Mouse (Mus musculus) urinary bladder, postnatal 4 days (tissue): Measurements from ENCODE around the gene Ptprg.

Source experiments
- DNase-seq, 2 experiments: peaks; one replicate each; pipeline ENCODE4 v3.0.0; 2021 to 2022; ENCODE audit warnings: low spot score in 2 of 2

The Ptprg gene

DNA sequence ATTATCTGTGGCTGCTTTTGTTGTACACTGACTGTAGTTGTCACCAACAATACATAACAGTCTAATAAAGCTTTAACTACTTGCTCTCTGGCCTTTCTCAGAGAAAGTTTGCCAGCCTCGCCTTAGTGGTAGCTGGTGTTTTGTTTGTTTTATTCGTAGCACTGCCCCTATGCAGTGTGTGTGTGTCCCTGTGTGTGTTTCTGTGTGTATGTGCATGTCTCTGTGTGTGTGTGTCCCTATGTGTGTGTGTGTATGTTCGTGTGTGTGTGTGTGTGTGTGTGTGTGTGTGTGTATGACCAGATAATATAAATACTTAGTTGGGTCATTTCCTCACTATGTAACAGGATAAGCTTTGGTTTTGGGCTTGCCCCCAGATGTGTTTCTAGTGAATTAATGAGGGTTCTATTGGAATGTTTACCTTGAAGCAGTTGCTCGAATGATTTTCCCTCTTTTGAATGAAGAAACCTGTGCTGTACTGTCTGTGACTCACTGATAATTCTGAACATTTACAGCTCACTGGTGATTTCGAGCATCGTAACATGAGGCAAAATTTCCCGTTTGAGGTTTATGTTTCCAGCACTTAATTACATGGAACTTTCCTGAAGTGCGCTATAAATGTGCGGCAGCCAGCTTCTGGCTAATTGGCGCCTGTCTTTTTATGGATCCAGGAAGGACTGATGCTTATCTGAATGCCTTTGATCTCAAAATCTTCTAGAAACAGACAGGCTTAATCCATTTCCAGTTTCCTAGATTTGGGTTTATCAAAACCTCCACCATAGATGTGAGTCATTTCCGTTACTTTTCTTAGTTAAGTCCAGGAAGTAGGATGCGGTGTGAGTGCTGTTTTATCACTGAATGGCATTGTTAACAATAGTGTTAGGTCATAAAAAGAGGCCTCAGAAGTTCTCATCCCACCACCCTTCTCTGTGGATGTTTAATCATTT, 546.3 kb downstream of the Ptprg start:
- no peak for DNase-seq

DNA sequence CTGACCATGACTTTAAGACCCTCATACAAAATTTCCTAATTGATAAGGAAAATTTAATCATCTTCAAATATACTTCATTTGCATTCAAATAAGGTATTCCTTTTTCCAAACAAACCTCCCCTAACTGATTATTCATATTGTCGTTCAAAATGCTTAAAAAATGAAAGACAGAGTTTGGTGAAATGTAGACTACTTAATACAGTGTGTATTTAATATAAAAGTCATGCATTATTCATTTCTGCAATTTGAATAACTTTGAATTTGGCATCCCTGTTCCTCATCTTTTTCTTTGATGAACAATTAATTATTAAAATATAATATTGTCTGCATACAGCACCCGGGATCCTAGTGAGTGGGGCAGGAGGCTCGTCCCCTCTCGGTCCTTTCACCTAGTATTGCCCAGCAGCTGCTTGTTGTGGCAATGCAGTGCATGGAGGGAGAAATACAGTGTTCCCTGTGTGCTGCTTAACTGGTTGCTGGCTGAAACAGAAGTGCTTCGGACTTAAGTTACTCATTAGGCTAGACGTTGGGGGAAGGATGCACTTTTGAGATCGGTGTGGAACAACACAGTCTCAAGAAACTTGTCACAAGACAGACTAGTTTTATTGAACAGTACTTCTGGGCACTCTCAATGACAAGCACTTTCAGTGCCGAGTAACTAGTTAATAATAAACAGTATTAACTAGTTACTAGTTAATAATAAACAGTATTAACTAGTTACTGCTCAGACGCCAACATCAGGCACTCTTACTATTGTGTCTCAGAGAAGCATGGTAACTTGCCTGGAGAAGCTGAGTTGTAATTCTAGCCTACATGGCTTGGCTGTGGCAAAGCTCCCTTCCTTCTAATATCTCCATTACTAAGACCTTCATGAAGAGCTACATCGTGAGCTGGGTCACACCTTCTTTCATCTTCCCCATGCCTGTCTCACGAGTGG, 549.3 kb downstream of the Ptprg start:
- DNase-seq: no peak

DNA sequence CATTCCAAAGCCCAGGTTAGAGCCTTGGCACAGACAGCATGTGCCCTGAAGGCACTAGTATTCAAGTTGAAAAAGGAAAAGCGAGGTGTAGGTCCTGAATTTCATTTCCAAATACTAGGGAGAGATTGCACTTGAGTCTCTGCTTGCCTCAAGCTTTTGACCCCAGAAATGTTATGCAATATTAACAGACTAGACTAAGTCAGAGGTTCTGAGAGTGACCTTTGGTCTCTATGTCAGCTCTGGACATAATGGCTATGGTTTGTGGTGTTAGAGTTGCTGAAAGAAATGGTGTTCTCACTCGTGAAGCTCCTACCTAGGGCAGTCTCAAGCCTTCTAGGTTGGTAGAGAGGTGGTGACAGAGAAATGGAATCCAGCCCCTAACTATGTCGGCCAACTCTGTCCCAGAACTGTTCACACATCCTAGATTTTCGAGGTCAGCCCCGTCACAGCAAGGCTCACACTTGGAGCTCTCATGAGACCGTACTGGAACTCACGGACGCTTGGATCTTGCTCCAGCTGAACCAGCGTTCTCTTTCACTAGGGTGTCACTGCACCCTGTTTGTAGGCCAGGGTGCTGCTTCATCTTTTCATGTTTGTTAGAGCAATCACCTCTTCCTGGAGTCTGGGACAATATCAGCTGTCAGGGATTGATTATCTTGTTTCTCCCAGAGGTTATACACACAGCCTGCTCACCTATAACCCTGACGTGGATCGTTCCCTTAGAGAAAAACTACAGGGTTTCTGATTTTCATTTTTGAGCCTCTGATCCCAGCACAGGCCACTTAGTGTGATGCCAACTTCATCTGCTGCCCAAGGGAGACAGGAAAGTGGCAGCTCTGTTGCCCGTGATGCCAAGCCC, 551.2 kb downstream of the Ptprg start:
- no peak for DNase-seq

DNA sequence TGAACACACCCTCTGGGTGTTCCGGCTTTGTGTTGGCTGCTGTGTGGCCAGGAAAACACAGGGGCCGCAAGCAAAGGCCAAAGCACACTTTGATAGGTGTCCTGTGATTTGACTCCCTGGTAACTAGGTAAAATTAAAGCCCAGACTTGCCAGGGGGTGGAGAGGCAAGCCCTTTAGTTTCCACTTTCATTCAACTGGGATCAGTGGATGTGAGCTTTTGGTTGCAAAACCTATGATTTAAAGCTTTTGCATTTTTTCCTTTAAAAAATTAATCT, 551.8 kb downstream of the Ptprg start:
- DNase-seq: no peak

DNA sequence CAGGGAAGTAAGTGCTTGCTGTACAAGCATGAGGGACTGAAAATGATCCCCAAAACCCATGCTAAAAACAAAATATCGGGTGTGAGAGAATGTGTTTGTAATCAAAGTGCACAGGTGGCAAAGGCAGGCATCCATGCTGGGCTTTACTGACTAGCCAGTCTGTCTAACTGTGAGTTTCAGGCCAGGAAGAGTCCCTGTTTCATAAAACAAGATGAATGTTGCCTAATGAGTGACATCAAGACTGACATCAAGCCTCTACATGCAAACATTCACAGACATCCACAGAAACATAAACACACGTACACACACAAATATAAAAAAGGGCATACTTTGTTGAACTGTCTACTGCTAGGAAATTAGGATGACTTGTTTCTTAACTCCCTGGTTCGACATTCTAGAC, 552.3 kb downstream of the Ptprg start:
- no peak for DNase-seq

DNA sequence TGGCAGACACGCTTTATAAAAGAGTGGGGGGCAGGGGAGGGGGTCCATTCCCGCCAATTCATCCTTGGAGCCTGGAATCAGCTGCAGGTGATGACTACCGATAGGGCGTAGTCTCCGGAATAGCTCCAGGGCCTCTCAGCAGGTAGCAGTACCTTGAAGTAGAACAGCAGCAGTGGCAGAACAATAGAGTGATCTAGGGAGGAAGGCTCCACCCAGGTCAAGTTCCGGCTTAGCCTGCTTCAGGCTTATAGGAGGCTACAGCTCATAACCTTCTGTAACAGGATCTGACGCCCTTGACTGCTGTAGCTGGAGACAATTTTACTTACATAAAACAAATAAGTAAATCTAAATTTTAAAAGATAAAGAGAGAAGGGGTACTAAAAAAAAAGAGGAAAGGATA, 554.1 kb downstream of the Ptprg start:
- DNase-seq: no peak

DNA sequence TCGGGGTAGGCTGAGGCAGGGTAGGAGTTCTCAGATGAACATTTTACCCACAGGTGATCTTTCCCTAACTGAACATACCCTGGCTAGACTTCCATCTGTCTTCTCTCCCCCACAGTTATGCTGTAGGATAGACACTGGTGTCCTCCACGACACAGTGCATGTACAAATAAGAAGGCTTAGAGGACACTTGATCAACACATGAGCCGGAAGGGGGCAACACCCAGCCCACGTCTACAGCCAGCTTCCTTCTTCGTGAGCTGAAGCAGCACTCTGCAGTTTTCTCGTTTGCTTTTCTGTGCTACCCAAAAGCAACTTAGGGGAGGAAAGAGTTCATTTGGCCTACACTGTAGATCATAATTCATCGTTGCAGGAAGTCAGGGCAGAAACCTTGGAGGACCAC, 554.7 kb downstream of the Ptprg start:
- no peak for DNase-seq

DNA sequence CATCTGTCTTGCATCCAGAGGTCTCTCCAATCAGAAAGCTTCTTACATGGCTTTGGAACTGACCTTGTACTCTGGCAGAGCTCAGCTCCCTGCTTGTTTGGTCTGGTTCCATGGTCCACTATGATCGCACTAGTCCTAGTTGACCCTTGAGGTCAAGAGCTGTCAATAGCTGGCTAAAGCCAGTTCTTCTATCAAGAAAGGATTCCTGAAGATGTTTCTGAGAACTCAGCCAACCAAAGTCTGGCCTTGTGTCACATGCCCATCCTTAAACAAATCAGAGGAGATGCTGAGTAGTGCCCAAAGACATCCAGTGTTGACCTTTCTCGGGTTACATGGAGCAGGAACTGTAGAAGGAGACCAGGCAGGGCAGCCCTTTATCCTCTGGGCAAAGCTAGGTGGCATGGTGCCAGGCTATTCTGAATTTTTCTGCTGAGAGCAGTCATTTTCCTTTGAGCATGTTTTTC, 559.2 kb downstream of the Ptprg start:
- DNase-seq: no peak

DNA sequence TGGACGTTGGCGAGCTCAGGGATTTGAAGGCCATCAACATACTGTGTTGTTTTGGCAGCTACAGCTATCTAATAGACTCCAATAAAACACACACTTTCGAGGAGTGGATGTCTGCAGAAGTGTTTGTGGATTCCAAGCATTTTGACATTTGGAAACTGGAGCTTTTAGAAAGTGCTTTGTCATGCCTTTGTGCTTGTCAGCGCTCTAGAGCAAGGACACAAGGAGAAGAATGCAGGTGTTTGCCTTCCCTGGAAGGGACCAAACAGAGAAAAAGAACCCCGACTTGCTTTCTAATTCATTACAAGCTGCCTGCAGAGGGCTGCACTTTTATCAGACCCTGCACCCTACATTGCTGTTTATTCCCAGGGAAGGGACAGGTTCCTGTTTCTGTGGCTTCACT, 560.0 kb downstream of the Ptprg start:
- no peak for DNase-seq

DNA sequence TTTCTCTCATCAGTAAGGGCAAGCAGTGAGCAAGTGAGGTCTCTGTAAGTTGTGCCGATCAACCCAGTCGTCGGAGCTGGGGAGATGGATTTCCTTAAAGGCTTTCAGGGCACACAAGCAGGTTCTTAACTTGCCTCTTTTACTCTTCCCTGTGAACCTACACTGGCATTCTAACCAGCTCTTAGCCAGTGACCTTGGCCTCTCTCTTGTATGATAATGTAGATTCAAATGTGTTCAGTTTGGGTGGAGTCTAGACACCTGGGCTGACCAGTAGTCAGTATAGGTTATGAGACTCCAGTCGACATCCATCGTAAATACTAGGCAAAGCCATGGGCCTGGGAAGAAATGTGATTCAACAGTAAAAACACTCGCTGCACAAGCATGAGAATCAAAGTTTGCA, 560.7 kb downstream of the Ptprg start:
- no peak for DNase-seq

DNA sequence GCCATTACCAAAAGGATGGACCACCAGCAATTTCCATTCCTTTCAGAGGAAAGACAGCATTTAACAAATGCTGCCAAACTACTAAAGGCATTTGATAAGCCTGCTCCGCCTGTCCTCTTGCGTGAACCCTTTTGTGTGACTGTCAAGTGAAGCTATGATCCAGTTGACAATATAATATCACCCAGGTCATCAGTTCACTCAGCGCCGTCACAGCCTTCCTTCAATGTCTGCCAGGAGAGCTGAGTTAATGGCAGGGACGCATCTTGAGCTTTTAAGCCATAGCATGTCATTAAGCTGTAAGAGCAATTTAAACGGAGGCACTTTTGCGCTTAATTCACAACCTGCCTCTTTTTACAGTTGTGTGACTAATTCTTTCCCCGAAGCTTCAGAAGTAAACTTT, 565.9 kb downstream of the Ptprg start:
- no peak for DNase-seq

DNA sequence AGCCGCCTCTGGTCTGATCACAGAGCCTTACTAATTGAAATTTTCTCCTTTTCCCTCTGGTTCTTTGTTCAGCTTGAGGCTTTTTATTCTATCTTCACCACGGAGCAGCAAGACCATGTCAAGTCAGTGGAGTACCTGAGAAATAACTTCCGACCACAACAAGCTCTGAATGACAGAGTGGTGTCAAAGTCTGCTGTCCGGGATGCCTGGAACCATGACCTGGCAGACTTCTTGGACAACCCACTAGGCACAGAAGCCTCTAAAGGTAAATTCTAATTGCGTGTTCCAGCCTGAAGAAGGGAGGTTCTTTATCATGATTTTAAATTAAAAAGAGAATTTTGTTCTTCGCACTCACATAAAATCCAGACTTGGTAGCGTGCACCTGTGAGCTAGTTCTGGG, 568.6 kb downstream of the Ptprg start:
- no peak for DNase-seq

DNA sequence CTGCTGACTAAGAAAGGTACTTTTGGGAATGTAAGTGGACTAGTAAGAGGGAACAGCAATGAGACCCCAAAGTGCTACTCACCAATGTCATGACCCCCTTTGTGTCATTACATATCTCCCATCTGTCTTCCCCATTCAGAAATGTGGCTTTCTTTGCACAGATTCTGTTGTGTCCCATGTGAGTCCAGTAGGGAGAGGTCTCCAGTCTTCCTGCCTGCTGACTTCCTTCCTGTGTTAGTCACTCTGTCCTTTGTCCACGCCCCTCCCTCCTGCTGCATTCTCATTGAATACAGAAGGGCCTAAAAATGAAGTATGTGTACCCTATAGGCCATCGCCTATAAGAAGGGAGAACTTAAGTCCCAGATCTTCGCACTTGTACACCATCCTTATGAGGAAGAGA, 571.4 kb downstream of the Ptprg start:
- DNase-seq: no peak

DNA sequence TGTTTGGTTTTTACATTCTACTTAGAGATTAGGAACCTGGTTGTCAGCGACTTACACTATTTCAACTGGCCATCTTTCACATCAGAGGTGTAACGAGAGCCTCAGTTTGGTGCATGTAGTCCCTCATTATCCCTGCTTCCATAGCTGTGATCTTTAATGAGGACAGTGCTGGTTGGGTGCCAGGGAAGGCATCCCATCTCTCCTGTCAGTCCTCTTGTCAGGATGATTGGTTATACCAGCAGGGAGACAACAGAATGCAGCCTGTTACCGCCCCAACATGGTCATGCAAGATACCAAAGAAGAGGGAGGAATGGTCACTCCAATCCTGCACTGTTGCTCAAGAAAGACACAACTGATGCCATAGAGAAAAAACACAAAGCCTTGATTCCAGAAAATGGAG, 574.6 kb downstream of the Ptprg start:
- no peak for DNase-seq

DNA sequence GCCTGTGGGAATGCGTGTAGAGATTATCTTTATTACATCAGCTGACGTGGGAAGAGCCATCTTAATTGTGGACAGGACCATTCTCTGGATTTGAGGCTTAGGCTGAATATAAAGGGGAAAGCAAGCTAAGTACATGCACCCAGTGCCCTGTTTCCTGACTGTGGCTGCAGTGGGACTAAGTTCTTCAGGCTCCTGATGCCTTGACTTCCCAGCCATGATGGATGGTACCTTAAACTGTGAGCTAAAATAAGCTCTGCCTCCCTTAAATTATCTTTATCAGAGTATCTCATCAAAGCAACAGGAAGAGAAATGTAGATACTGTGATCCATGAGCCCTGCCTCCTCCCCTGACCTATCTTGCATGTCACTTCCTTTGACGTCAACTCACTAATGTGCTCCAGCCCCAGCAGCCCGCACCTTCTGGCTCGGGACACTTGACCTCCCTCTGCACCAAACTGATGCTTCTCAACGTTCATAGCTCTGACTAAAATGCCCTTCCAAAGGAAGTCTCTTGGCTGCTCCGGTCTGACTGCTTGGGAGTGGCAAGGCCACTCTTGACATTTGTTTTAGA, 578.8 kb downstream of the Ptprg start:
- no peak for DNase-seq

DNA sequence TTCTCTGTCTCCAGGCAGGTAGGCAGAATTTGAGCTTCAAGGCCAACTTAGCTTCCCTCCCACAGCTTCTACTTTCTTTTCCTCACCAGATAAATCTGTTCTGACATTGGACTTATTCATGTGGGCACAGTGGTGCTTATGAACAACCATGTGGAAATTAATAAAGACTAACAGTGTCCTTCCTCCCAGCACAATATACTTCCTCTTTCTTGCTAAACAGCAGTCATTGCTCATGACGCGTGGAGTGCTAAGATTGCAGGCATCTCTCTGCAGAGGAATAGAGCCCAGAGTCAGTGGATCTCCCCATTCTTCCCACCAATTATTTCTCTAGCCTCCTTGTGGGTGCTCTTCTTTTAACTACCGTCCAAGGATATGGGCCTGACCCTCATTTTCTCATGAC, 579.8 kb downstream of the Ptprg start:
- DNase-seq: no peak

DNA sequence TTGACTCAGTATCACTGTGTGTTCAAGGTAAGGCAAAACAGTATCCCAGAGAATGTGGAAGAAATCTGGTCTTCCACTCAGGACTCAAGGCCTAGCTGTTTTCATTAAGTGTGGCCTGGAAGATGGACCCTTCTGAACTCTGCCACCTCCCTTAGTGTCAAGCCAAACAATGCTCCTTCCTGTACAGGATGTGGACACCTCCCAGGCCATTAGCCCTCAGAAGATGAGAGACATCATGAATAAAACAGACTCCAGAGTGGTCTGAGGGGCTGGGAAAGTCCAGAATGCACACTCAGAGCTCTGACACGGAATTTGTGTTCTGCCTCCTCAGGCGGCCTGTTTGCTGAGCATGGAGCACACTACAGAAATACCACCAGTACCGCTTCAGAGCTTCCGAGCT, 581.2 kb downstream of the Ptprg start:
- no peak for DNase-seq

DNA sequence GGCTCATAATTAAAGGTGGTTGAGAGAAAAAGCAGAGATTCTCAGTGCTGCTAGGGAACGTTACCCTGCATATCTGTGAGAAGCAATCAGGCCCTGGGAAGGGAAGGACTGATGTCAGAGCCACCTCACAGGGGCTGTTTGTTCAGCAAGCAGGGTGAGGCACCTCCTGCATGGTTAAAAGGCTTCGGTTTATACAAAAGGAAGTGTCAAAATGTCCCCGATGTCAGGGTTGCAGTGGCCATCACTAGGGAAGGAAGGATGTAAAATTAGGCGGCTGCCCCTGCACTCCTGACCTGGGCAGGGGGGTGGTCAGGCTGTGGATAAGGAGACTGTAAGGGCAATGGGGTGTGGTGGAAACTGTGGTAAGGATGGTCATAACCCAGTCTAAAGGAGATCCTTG, 583.2 kb downstream of the Ptprg start:
- DNase-seq: no peak

DNA sequence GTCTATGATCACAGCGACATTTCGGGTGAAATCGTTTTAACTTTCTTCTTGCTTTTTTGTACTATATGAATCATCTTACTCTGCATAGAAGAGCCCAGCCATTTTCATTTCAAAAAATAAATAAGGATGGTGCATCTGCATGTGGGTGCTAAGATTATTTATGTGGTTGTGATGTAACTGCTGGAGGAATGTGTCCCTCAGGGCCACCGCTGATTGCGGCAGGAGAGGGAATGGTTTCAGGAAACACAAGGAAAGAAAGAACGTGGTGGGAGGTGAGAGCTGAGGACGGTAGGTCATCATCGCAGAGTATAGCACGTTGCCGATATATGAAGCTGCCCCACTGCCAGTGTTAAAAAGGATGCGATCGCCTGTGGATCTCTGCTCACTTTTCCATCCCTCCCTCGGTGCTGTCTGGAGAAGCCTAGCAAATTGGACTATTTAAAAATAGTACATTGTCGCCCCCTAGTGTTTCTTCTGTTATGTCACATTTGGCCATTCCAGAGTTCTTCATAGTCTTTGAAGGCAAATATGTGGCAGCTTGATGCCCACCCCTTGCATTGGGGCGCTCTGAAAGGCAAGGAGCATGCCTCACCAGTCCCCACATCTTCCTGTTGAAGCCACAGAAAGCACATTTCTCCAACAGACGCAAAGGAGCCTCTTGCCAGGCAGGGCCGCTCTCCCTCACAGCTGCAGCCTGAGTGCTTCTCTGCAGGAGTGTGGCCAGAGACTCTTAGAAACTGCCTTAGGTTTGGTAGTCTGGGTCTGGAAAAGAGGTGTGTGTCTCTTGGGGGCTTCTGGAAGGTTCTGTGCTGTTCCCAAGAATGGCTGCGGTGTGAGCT, 586.5 kb downstream of the Ptprg start:
- no peak for DNase-seq

DNA sequence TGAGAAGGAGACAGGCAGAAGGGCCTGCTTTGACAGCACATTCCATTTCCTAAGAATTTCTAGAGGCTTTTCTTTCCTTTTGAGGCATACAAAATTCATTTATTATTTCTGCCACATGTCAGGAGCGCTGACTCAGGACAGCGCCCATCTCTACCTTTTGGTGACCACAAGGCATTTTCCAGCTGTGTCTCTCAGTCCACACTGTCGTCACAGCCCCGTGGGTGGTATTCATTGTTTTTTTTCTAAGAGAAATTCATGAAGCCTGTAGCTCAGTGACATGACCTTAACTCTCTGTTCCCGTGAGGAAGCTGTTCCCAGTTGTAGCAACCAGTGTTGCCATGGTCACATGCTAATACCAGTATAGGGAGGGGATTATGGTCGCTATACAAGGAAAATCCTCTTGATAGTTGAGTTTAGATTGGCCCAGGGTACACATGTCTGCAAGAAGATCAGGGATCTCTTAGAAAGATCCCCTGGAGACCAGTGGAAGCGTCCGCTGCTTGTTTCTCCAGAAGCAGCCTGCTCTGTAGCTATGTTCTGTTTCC, 590.7 kb downstream of the Ptprg start:
- DNase-seq: no peak
